Mouse (Mus musculus) brain, embryonic 14.5 days (tissue): Measurements from ENCODE around the gene Osbp2.

Experiments used
- CTCF ChIP-seq: fragments of 200-500 bp; IDR thresholded peaks from 2 replicates; pipeline ENCODE4 v1.5.1; 2012; ENCODE audit warnings: inconsistent platforms, mild to moderate bottlenecking, moderate library complexity, borderline replicate concordance; ENCODE audit not compliant: insufficient read depth, insufficient read length; ENCODE audit errors: extremely low read depth
- POLR2A ChIP-seq: fragments of 200-500 bp; IDR thresholded peaks from 2 replicates; pipeline ENCODE4 v1.6.1; 2012; ENCODE audit warnings: mild to moderate bottlenecking, inconsistent platforms, borderline replicate concordance; ENCODE audit not compliant: poor library complexity, insufficient read depth, insufficient read length, severe bottlenecking; ENCODE audit errors: extremely low read depth

DNA sequence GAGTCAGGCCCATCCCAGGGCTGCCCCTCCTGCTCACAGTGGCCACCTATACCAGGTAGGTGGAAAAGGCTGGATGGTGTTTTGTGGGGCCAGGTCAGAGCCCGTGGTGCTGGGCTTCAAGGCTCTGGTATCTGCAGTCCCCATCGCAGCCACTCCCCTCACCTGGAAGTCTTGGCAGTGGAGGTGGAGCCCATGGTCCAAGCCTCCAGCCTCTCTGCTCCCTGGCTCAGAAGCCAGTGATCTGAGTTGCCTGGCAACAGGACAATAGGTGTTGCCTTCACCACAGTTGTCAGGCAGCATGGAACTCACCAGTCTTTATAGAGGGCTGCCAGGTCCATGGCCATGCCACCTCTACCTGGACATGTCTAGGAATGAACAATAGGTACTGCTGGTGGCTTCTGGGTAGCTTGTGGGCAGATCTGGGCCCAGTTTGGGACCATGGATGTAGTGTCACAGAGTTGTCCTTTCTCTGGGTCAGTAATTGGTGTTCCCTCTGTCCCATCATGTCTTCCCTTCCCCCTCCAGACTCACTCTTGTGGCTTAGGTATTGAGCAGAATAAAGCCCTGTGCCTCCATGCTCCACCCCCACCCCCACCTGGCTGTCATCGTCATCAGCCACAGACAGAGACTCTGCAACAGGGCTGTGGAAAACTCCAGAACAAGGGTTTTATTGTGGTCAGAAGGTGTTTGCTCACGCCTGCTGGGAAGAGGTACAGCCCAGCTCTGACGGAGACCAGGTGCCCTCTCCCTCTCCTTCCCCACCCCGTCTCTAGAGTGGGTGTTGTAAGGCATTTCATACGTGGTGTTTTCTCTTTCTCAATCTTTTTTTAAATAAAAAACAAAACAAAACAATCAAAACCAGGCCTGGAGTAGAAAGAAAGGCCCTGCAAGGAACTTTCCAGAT is 160.4 kb downstream of the Osbp2 start:
- TF ChIP-seq CTCF: no peak
- no peak for TF ChIP-seq POLR2A
